Mouse (Mus musculus): ENCODE data around the gene Fam89b. TPM values are rescaled to one million over a fixed set of nuclear protein-coding genes. Genes with fewer than 3 reads are reported as not detected.
"Not testable (repeated sequence)": the region's sequence is repeated elsewhere in the genome, so short reads cannot be mapped to it uniquely, and the experiment has no call there.

Fam89b gene
- polyA plus RNA-seq, 1 experiment from 2014 or later, result 152 TPM

GRCm38 (mm10) chr19:5686954-5687353, 42.5 kb downstream of the Fam89b start:
- WGBS, result 97% methylated on average over 12 of the region's 12 CpGs
- Histone ChIP-seq H3K4me2 (ENCODE audit: low read depth, severe bottlenecking) (peak overlapping the region; percentile 99; the same call in 1 of the 2 replicates), H3K36me3 (ENCODE audit: control insufficient read depth, insufficient read depth, low read length) (peaks cover 31% of the 10 kb centered on the region), H3K4me1 (ENCODE audit: control insufficient read depth, insufficient read depth, low read length) (peaks cover 26% of the 10 kb centered on the region), H3K9ac (ENCODE audit: low read length) (peak overlapping the region; percentile 75; the same call in 1 of the 2 replicates)
- H3K4me3 ChIP-seq (ENCODE audit: low read depth, low read length); H3K27me3 ChIP-seq (ENCODE audit: control insufficient read depth, insufficient read depth, low read length); H3K9me3 ChIP-seq (ENCODE audit: control insufficient read depth, low read length); ATAC-seq (ENCODE audit: insufficient number of reproducible peaks, low FRiP score, low TSS enrichment, low read depth); H3K27ac ChIP-seq (replicated peaks; ENCODE audit: low read depth, low read length); DNase-seq (ENCODE audit: low spot score): not testable (repeated sequence)

- Histone ChIP-seq H3K9ac (ENCODE audit: low read length) (no peak overlapping the region), H3K27me3 (ENCODE audit: control insufficient read depth, insufficient read depth, low read length) (no peaks in the 10 kb centered on the region), H3K4me2 (ENCODE audit: low read depth, severe bottlenecking) (no peak overlapping the region), H3K9me3 (ENCODE audit: control insufficient read depth, low read length) (no peaks in the 10 kb centered on the region), H3K4me1 (ENCODE audit: control insufficient read depth, insufficient read depth, low read length) (peaks cover 21% of the 10 kb centered on the region), H3K36me3 (ENCODE audit: control insufficient read depth, insufficient read depth, low read length) (peaks cover 31% of the 10 kb centered on the region), H3K27ac (replicated peaks; ENCODE audit: low read depth, low read length) (no peak overlapping the region), H3K4me3 (ENCODE audit: low read depth, low read length) (no peak overlapping the region)
- WGBS, result 92% methylated on average over 13 of the region's 13 CpGs
- DNase-seq (ENCODE audit: low spot score), result no peak
- no peak for ATAC-seq (ENCODE audit: insufficient number of reproducible peaks, low FRiP score, low TSS enrichment, low read depth)
Measured at GRCm38 (mm10) chr19:5686437-5686836, 43.0 kb downstream of the Fam89b start.

GRCm38 (mm10) chr19:5685861-5686260, 43.6 kb downstream of the Fam89b start:
- DNase-seq (ENCODE audit: low spot score), result no peak
- Histone ChIP-seq H3K36me3 (ENCODE audit: control insufficient read depth, insufficient read depth, low read length) (peaks cover 28% of the 10 kb centered on the region), H3K4me1 (ENCODE audit: control insufficient read depth, insufficient read depth, low read length) (peaks cover 15% of the 10 kb centered on the region), H3K4me3 (ENCODE audit: low read depth, low read length) (no peak overlapping the region), H3K27me3 (ENCODE audit: control insufficient read depth, insufficient read depth, low read length) (no peaks in the 10 kb centered on the region), H3K9ac (ENCODE audit: low read length) (no peak overlapping the region), H3K9me3 (ENCODE audit: control insufficient read depth, low read length) (no peaks in the 10 kb centered on the region), H3K4me2 (ENCODE audit: low read depth, severe bottlenecking) (no peak overlapping the region), H3K27ac (replicated peaks; ENCODE audit: low read depth, low read length) (no peak overlapping the region)
- 97% methylated on average over 11 of the region's 11 CpGs for WGBS
- no peak for ATAC-seq (ENCODE audit: insufficient number of reproducible peaks, low FRiP score, low TSS enrichment, low read depth)

- H3K4me1 ChIP-seq (ENCODE audit: control insufficient read depth, insufficient read depth, low read length), result peaks cover 11% of the 10 kb centered on the region
- H3K9me3 ChIP-seq (ENCODE audit: control insufficient read depth, low read length), result no peaks in the 10 kb centered on the region
- no peak overlapping the region for H3K9ac ChIP-seq (ENCODE audit: low read length)
- 95% methylated on average over 19 of the region's 19 CpGs for WGBS
- no peaks in the 10 kb centered on the region for H3K27me3 ChIP-seq (ENCODE audit: control insufficient read depth, insufficient read depth, low read length)
- peaks cover 29% of the 10 kb centered on the region for H3K36me3 ChIP-seq (ENCODE audit: control insufficient read depth, insufficient read depth, low read length)
- H3K4me3 ChIP-seq (ENCODE audit: low read depth, low read length), result no peak overlapping the region
- DNase-seq (ENCODE audit: low spot score) (no peak), ATAC-seq (ENCODE audit: insufficient number of reproducible peaks, low FRiP score, low TSS enrichment, low read depth) (no peak)
- no peak overlapping the region for H3K27ac ChIP-seq (replicated peaks; ENCODE audit: low read depth, low read length)
- no peak overlapping the region for H3K4me2 ChIP-seq (ENCODE audit: low read depth, severe bottlenecking)
Measured at GRCm38 (mm10) chr19:5685431-5685830, 44.0 kb downstream of the Fam89b start.

GRCm38 (mm10) chr19:5684985-5685384, 44.5 kb downstream of the Fam89b start:
- H3K4me1 ChIP-seq (ENCODE audit: control insufficient read depth, insufficient read depth, low read length), result peaks cover 8% of the 10 kb centered on the region; the same call in 1 of the 2 replicates
- DNase-seq (ENCODE audit: low spot score) (no peak), ATAC-seq (ENCODE audit: insufficient number of reproducible peaks, low FRiP score, low TSS enrichment, low read depth) (no peak)
- no peaks in the 10 kb centered on the region for H3K27me3 ChIP-seq (ENCODE audit: control insufficient read depth, insufficient read depth, low read length)
- 92% methylated on average over 13 of the region's 13 CpGs for WGBS
- H3K9me3 ChIP-seq (ENCODE audit: control insufficient read depth, low read length), result no peaks in the 10 kb centered on the region
- no peak overlapping the region for H3K27ac ChIP-seq (replicated peaks; ENCODE audit: low read depth, low read length)
- H3K4me3 ChIP-seq (ENCODE audit: low read depth, low read length), result no peak overlapping the region
- H3K4me2 ChIP-seq (ENCODE audit: low read depth, severe bottlenecking), result no peak overlapping the region
- H3K36me3 ChIP-seq (ENCODE audit: control insufficient read depth, insufficient read depth, low read length), result peaks cover 33% of the 10 kb centered on the region
- peak overlapping the region; percentile 30 for H3K9ac ChIP-seq (ENCODE audit: low read length)

GRCm38 (mm10) chr19:5684236-5684635, 45.2 kb downstream of the Fam89b start:
- H3K4me2 ChIP-seq (ENCODE audit: low read depth, severe bottlenecking), result no peak overlapping the region
- WGBS, result 88% methylated on average over 12 of the region's 12 CpGs
- no peaks in the 10 kb centered on the region for H3K9me3 ChIP-seq (ENCODE audit: control insufficient read depth, low read length)
- ATAC-seq (ENCODE audit: insufficient number of reproducible peaks, low FRiP score, low TSS enrichment, low read depth) (no peak), DNase-seq (ENCODE audit: low spot score) (no peak)
- H3K36me3 ChIP-seq (ENCODE audit: control insufficient read depth, insufficient read depth, low read length), result peaks cover 34% of the 10 kb centered on the region
- peaks cover 8% of the 10 kb centered on the region; the same call in 1 of the 2 replicates for H3K4me1 ChIP-seq (ENCODE audit: control insufficient read depth, insufficient read depth, low read length)
- H3K27ac ChIP-seq (replicated peaks; ENCODE audit: low read depth, low read length), result no peak overlapping the region
- no peak overlapping the region for H3K9ac ChIP-seq (ENCODE audit: low read length)
- H3K4me3 ChIP-seq (ENCODE audit: low read depth, low read length), result no peak overlapping the region
- no peaks in the 10 kb centered on the region for H3K27me3 ChIP-seq (ENCODE audit: control insufficient read depth, insufficient read depth, low read length)

GRCm38 (mm10) chr19:5680432-5680831, 49.0 kb downstream of the Fam89b start:
- WGBS, result 81% methylated on average over 4 of the region's 4 CpGs
- H3K9ac ChIP-seq (ENCODE audit: low read length), result no peak overlapping the region
- no peak for DNase-seq (ENCODE audit: low spot score)
- peaks cover 45% of the 10 kb centered on the region for H3K36me3 ChIP-seq (ENCODE audit: control insufficient read depth, insufficient read depth, low read length)
- H3K4me3 ChIP-seq (ENCODE audit: low read depth, low read length), result no peak overlapping the region
- H3K4me2 ChIP-seq (ENCODE audit: low read depth, severe bottlenecking), result no peak overlapping the region
- no peak for ATAC-seq (ENCODE audit: insufficient number of reproducible peaks, low FRiP score, low TSS enrichment, low read depth)
- no peak overlapping the region for H3K27ac ChIP-seq (replicated peaks; ENCODE audit: low read depth, low read length)
- H3K9me3 ChIP-seq (ENCODE audit: control insufficient read depth, low read length), result no peaks in the 10 kb centered on the region
- no peaks in the 10 kb centered on the region for H3K4me1 ChIP-seq (ENCODE audit: control insufficient read depth, insufficient read depth, low read length)
- H3K27me3 ChIP-seq (ENCODE audit: control insufficient read depth, insufficient read depth, low read length), result no peaks in the 10 kb centered on the region

Small RNA genes within 50 kb of the gene (microRNA-seq; reads per million reads assigned to microRNA genes)
- not detected for gene Mir6987

Other genes with a start within 250 kb of the Fam89b start
- gene Mus81, start 241.3 kb downstream of the Fam89b start, polyA plus RNA-seq (2014; fragmentation: Nextera tagmentation; extraction: Ambion mirVana), result 37.0 and 39.7 TPM in 2 replicates
- 3,315 and 3,495 TPM in 2 replicates for gene Cfl1, start 239.2 kb downstream of the Fam89b start, polyA plus RNA-seq (2014; fragmentation: Nextera tagmentation; extraction: Ambion mirVana)
- 0.35 TPM in 1 of 2 replicates, not detected in the other for gene 1700020D05Rik, start 225.9 kb downstream of the Fam89b start, polyA plus RNA-seq (2014; fragmentation: Nextera tagmentation; extraction: Ambion mirVana)
- 8.6 and 9.0 TPM in 2 replicates for gene Snx32, start 219.1 kb downstream of the Fam89b start, polyA plus RNA-seq (2014; fragmentation: Nextera tagmentation; extraction: Ambion mirVana)
- 0.74 and 0.79 TPM in 2 replicates for gene Ovol1, start 169.0 kb downstream of the Fam89b start, polyA plus RNA-seq (2014; fragmentation: Nextera tagmentation; extraction: Ambion mirVana)
- gene Ap5b1, start 161.6 kb downstream of the Fam89b start, polyA plus RNA-seq (2014; fragmentation: Nextera tagmentation; extraction: Ambion mirVana), result 1.2 and 1.4 TPM in 2 replicates
- 173 and 185 TPM in 2 replicates for gene Rnaseh2c, start 127.8 kb downstream of the Fam89b start, polyA plus RNA-seq (2014; fragmentation: Nextera tagmentation; extraction: Ambion mirVana)
- 33.6 and 36.6 TPM in 2 replicates for gene Kat5, start 119.4 kb downstream of the Fam89b start, polyA plus RNA-seq (2014; fragmentation: Nextera tagmentation; extraction: Ambion mirVana)
- gene Rela, start 92.2 kb downstream of the Fam89b start, polyA plus RNA-seq (2014; fragmentation: Nextera tagmentation; extraction: Ambion mirVana), result 40.9 and 41.4 TPM in 2 replicates
- gene Sipa1, start 65.9 kb downstream of the Fam89b start, polyA plus RNA-seq (2014; fragmentation: Nextera tagmentation; extraction: Ambion mirVana), result 19.0 and 19.4 TPM in 2 replicates
- 14.9 and 17.4 TPM in 2 replicates for gene Map3k11, start 40.9 kb downstream of the Fam89b start, polyA plus RNA-seq (2014; fragmentation: Nextera tagmentation; extraction: Ambion mirVana)
- 29.1 and 32.2 TPM in 2 replicates for gene Pcnx3, start 40.7 kb downstream of the Fam89b start, polyA plus RNA-seq (2014; fragmentation: Nextera tagmentation; extraction: Ambion mirVana)
- gene Kcnk7, start 25.3 kb downstream of the Fam89b start, polyA plus RNA-seq (2014; fragmentation: Nextera tagmentation; extraction: Ambion mirVana), result not detected in 2 replicates
- gene Ehbp1l1, start 3.3 kb downstream of the Fam89b start, polyA plus RNA-seq (2014; fragmentation: Nextera tagmentation; extraction: Ambion mirVana), result 5.8 and 6.1 TPM in 2 replicates
- gene Ltbp3, start 11.3 kb upstream of the Fam89b start, polyA plus RNA-seq (2014; fragmentation: Nextera tagmentation; extraction: Ambion mirVana), result 3.0 and 9.7 TPM in 2 replicates
- gene Scyl1, start 41.8 kb upstream of the Fam89b start, polyA plus RNA-seq (2014; fragmentation: Nextera tagmentation; extraction: Ambion mirVana), result 65.8 and 66.6 TPM in 2 replicates
- gene Frmd8, start 145.6 kb upstream of the Fam89b start, polyA plus RNA-seq (2014; fragmentation: Nextera tagmentation; extraction: Ambion mirVana), result 21.2 and 24.4 TPM in 2 replicates
- gene Slc25a45, start 148.2 kb upstream of the Fam89b start, polyA plus RNA-seq (2014; fragmentation: Nextera tagmentation; extraction: Ambion mirVana), result 1.5 TPM in 2 replicates
- gene Tigd3, start 164.5 kb upstream of the Fam89b start, polyA plus RNA-seq (2014; fragmentation: Nextera tagmentation; extraction: Ambion mirVana), result 4.7 and 5.1 TPM in 2 replicates
- 209 and 218 TPM in 2 replicates for gene Dpf2, start 183.4 kb upstream of the Fam89b start, polyA plus RNA-seq (2014; fragmentation: Nextera tagmentation; extraction: Ambion mirVana)
- 1.5 and 2.2 TPM in 2 replicates for gene Cdc42ep2, start 195.2 kb upstream of the Fam89b start, polyA plus RNA-seq (2014; fragmentation: Nextera tagmentation; extraction: Ambion mirVana)
- gene Pola2, start 234.5 kb upstream of the Fam89b start, polyA plus RNA-seq (2014; fragmentation: Nextera tagmentation; extraction: Ambion mirVana), result 109 and 111 TPM in 2 replicates

Data from limb, embryonic 11.5 days (tissue).